ENCODE assay signal across 8 mouse cellular contexts in the genomic region with DNA sequence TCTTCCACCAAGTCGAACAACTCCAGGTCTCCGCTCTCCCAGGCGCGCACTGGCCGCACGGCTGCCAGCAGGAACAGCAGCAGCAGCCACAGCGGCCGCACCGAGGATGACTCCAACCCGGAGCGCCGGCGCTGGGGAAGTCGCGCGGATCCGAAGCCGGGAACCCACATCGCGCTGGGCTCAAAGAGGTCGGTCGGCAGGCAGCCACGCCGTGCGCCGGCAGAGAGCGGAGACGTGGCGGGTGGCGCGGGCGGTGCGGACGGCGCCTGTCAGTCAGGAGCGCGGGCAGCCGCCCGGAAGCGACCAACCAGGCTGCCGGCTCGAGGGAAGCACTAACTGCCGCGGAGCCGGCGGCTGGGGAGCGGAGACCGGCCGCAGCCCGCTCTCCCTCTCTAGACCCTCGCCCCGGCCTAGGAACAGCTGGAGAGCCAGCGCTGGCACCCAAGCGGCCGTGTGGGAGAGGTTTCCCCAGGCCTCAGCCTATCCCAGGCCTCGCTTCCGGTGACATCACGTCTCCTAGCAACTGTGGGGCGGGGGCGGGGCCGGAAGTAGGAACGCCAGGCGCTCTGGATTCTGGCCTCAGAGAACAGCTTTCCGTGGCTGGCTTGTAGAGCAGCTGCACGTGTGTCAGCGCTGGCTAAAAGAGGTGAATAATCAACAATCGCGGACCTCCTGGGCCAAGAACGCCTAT. TPM values are rescaled to one million over a fixed set of nuclear protein-coding genes. Genes with fewer than 3 reads are reported as not detected.
DNase-seq lines count a peak whose midpoint lies in the region; ATAC-seq lines count a peak whose summit lies in the region.

A gene (minus strand): TSS at position 500 of the 691 bp plus-strand sequence.

- peak; percentile 82 for DNase-seq in MEL-GATA-1-ER (ENCODE audit: extremely low read depth, low read depth)
- DNase-seq in cerebellum, adult 8-10 months = peak; percentile 79
- DNase-seq in forelimb bud, embryonic 11.5 days (ENCODE audit: low read depth, low spot score) = peak; percentile 94
- DNase-seq in layer of hippocampus, adult 9-10 months (ENCODE audit: low spot score) = peak; percentile 56
- DNase-seq in ovary, postnatal 10 days (ENCODE audit: low spot score) = peak; percentile 83
- peak; percentile 85 to 86 for DNase-seq in thymus, postnatal 10 days (ENCODE audit: low spot score in 2 of 2)

- H3K36me3 ChIP-seq in lung, embryonic 16.5 days (ENCODE audit: control insufficient read depth, insufficient read depth, low read length) = no peaks in the 10 kb centered on the region

- peak within 1 kb of the TSS; percentile 78 for H3K4me3 ChIP-seq in lung, embryonic 16.5 days (ENCODE audit: low read length)

- peak within 1 kb of the TSS; percentile 86 for H3K4me2 ChIP-seq in lung, embryonic 16.5 days (ENCODE audit: low read depth, low read length)

- ATAC-seq in hematopoietic stem cell, adult 5-6 weeks (replicated peaks in 1 of 2; ENCODE audit: insufficient read depth in 1 of 2, low FRiP score in 2 of 2, low TSS enrichment in 1 of 2, low read depth in 1 of 2, poor library complexity in 2 of 2, severe bottlenecking in 2 of 2) = peak; percentile 98 to 99
- ATAC-seq in lung, embryonic 16.5 days (ENCODE audit: low read depth) = peak; percentile 100

- H3K9ac ChIP-seq in lung, embryonic 16.5 days (ENCODE audit: low read length) = peak within 1 kb of the TSS; percentile 93

- under 1% methylated on average over 63 of the region's 69 CpGs for WGBS in lung, embryonic 16.5 days

- H3K27ac ChIP-seq in lung, embryonic 16.5 days (ENCODE audit: low read length) = peak within 1 kb of the TSS; percentile 99

- no peaks in the 10 kb centered on the region for H3K9me3 ChIP-seq in lung, embryonic 16.5 days (ENCODE audit: control insufficient read depth, low read length)

- H3K4me1 ChIP-seq in lung, embryonic 16.5 days (replicated peaks; ENCODE audit: control insufficient read depth, insufficient read depth, low read length) = no peaks in the 10 kb centered on the region; the same call in none of the 2 replicates

- no peaks in the 10 kb centered on the region for H3K27me3 ChIP-seq in lung, embryonic 16.5 days (ENCODE audit: control insufficient read depth, insufficient read depth, low read depth, low read length)

RNA-seq across cellular contexts. Expression of the gene that starts here (rescaled TPM):
- total RNA-seq in hematopoietic stem cell, adult 5-6 weeks (2017) = 51.7 and 103 TPM in 2 replicates
- polyA plus RNA-seq in lung, embryonic 16.5 days (2015; fragmentation: Nextera tagmentation; extraction: Ambion mirVana) = 30.5 and 32.9 TPM in 2 replicates

Comparison
In these comparisons a context has a peak if more than half of its experiments do, and no peak if none do; other contexts are left out.
1. Peak in every context shown above with its lines: DNase-seq, ATAC-seq, H3K4me3 ChIP-seq and H3K27ac ChIP-seq.